Mouse (Mus musculus) lung, postnatal 0 days (tissue): Measurements from ENCODE around the gene E2f4. TPM values are rescaled to one million over a fixed set of nuclear protein-coding genes. Genes with fewer than 3 reads are reported as not detected.
A peak's percentile ranks its signal among the peaks of the same experiment; 100 is the strongest.

Experiments
- ATAC-seq: fragments of 200-750 bp; cut with Nextera tagmentation; 2 replicates; pipeline ENCODE4 v1.8.0; 2017; ENCODE audit warnings: moderate library complexity
- DNase-seq: peaks from one replicate; pipeline ENCODE4 v3.0.0-alpha.2; 2016; ENCODE audit warnings: low spot score
- H3K27ac ChIP-seq: fragments of 300-500 bp; sonication (generic); 2 replicates; pipeline ENCODE4 v1.5.1; 2014; ENCODE audit warnings: antibody characterized with exemption, mild to moderate bottlenecking, low read length, mixed read lengths
- H3K27me3 ChIP-seq: fragments of 300-500 bp; sonication (generic); replicated peaks from 2 replicates; pipeline ENCODE4 v1.6.1; 2014; ENCODE audit warnings: low read length, mixed read lengths; ENCODE audit not compliant: insufficient read depth
- H3K36me3 ChIP-seq: fragments of 300-500 bp; sonication (generic); 2 replicates; pipeline ENCODE4 v1.6.1; 2014; ENCODE audit warnings: low read length, mixed read lengths; ENCODE audit not compliant: insufficient read depth
- H3K4me1 ChIP-seq: fragments of 300-500 bp; sonication (generic); 2 replicates; pipeline ENCODE4 v1.6.1; 2014; ENCODE audit warnings: antibody characterized with exemption, low read depth, low read length, mixed read lengths; ENCODE audit not compliant: insufficient read depth
- H3K4me2 ChIP-seq: fragments of 300-500 bp; sonication (generic); replicated peaks from 2 replicates; pipeline ENCODE4 v1.6.1; 2014; ENCODE audit warnings: low read depth, mild to moderate bottlenecking, low read length, moderate library complexity, mixed read lengths
- H3K4me3 ChIP-seq: fragments of 300-500 bp; sonication (generic); 2 replicates; pipeline ENCODE4 v1.5.1; 2014; ENCODE audit warnings: low read depth, low read length
- H3K9ac ChIP-seq: fragments of 300-500 bp; sonication (generic); replicated peaks from 2 replicates; pipeline ENCODE4 v1.6.1; 2014; ENCODE audit warnings: low read depth, mild to moderate bottlenecking
- H3K9me3 ChIP-seq: fragments of 300-500 bp; sonication (generic); 2 replicates; pipeline ENCODE4 v1.6.1; 2016; ENCODE audit warnings: low read length, mixed read lengths
- CTCF ChIP-seq: IDR thresholded peaks from 2 replicates; pipeline ENCODE4 v1.5.1; 2016; ENCODE audit warnings: antibody characterized with exemption, mild to moderate bottlenecking
- EP300 ChIP-seq: IDR thresholded peaks from 2 replicates; pipeline ENCODE4 v1.6.1; 2016; ENCODE audit warnings: antibody characterized with exemption, mild to moderate bottlenecking, control low read depth
- WGBS: fragments of 180-500 bp; shearing (Covaris S2); extraction: QIAGEN DNeasy Blood & Tissue Kit; methylation state at CpG from one replicate; pipeline ENCODE4 v1.1.7; 2014; 5-methylcytosine and 5-hydroxymethylcytosine counted together
- polyA plus RNA-seq: library from polyadenylated mRNA; unstranded; fragments of >200 nt; fragmentation: Nextera tagmentation; extraction: Ambion mirVana; gene quantifications from 2 replicates; pipeline ENCODE4 v1.2.1, GENCODE M21; 2015

Gene E2f4
- polyA plus RNA-seq, 1 experiment from 2014 or later, result 32.7 TPM

DNA sequence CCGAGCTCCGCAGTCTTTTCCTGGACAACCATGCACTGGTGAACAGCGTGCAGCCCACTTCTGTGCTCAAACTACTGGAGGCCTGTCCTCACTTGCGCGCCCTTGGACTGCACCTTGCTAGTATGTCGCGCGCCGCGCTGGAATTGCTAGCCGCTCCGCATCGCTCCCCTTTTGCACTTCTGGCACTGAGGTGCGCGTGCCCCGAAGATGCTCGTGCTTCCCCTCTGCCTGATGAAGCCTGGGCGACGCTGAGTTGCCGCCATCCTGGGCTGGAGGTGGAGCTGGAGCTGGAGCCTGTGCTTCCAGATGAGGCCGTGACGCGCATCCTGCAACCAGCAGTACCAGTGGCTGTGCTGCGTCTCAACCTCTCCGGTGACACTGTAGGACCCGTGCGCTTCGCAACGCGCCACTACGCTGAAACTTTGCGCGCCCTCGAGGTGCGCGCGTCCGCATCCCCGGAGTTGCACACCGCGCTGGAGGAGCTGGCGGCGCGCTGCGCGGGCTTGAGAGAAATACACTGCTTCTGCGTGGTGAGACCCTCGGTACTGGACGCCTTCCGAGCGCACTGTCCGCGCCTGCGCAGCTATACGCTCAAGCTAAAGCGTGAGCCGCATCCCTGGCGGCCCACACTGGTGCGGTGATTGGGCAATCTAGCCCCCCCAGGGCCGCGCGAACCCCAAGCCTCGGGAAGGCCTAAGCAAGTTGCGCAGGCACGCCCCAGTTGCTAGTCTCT lies 29.0 kb upstream of the E2f4 start:
- 4% methylated on average over 65 of the region's 65 CpGs for WGBS
- TF ChIP-seq EP300 (no peak), CTCF (no peak)
- Histone ChIP-seq H3K4me3 (peak overlapping the region; percentile 43), H3K9ac (no peak overlapping the region; the same call in 1 of the 2 replicates), H3K27me3 (peaks cover 46% of the 10 kb centered on the region), H3K36me3 (no peaks in the 10 kb centered on the region), H3K9me3 (no peaks in the 10 kb centered on the region), H3K4me2 (peak overlapping the region; percentile 86), H3K27ac (0 out of 2 replicates have a peak overlapping the region, but pooled peaks have one; percentile 47), H3K4me1 (peaks cover 29% of the 10 kb centered on the region)
- ATAC-seq (peak; percentile 13), DNase-seq (peak; percentile 47)

DNA sequence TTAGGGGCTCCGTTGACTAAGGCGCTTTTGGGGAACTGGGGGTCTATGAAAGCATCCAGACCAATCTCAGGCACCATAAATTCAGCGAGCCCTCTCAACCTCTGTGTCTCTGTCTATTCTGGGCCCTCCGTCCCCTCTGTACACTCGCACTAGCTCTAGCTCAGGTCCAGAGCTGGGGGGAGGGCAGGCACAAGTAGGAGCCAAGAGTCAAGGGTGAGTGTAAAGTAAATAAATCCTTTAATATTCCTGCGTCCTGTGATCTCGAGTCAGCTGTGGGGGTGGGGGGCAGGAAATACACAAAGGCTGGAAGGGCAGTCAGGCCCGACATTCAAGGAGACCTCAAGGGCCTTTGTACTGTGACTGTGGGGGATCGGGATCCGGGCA lies 28.4 kb upstream of the E2f4 start:
- ATAC-seq, result peak; percentile 69

DNA sequence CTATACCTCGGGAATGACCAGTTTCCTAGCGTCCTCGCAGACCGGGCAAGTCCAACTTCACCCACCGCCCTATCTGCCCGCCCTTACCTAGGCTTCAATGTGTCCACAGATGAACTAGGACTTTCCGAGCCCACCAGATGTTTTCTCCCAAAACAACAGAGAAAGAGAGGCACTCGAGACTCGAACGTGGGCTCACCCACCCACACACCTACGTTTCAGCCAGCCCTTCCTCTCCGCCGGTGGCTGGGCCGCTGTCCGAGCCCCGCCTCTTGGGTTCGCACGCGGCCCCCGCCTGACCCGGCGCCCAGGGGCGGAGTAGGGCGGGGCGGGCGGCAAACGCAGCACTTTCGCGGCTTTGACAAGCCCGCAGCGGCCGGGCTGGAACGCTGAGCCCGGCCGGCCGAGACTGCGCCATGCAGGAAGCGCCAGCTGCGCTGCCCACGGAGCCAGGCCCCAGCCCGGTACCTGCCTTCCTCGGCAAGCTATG lies 28.0 kb upstream of the E2f4 start, which contains the start of gene Hsf4:
Gene Hsf4, plus strand, starts transcription at position 341 of the 487 bp plus-strand sequence.
- peaks cover 25% of the 10 kb centered on the region for H3K4me1 ChIP-seq
- H3K36me3 ChIP-seq, result no peaks in the 10 kb centered on the region
- peak within 1 kb of the TSS; percentile 86 for H3K4me2 ChIP-seq
- peak within 1 kb of the TSS; percentile 79 for H3K27ac ChIP-seq
- peak; percentile 72 for DNase-seq
- H3K4me3 ChIP-seq, result peak within 1 kb of the TSS; percentile 43
- ATAC-seq, result peak; percentile 76
- WGBS, result under 1% methylated on average over 41 of the region's 42 CpGs
- no peaks in the 10 kb centered on the region for H3K9me3 ChIP-seq
- peaks cover 47% of the 10 kb centered on the region for H3K27me3 ChIP-seq
- H3K9ac ChIP-seq, result peak within 1 kb of the TSS; percentile 19
- TF ChIP-seq EP300 (no peak), CTCF (no peak)

More for the DNA sequence above, 28.4 kb upstream of the E2f4 start:
- H3K36me3 ChIP-seq, result no peaks in the 10 kb centered on the region
- TF ChIP-seq CTCF (no peak), EP300 (0 out of 2 replicates have a peak, but pooled peaks have one; percentile 30)
- no peaks in the 10 kb centered on the region for H3K9me3 ChIP-seq
- peak overlapping the region; percentile 19; the same call in 1 of the 2 replicates for H3K9ac ChIP-seq
- WGBS, result 7% methylated on average over 10 of the region's 10 CpGs
- H3K27me3 ChIP-seq, result peaks cover 46% of the 10 kb centered on the region
- peak overlapping the region; percentile 86 for H3K4me2 ChIP-seq
- peak overlapping the region; percentile 79 for H3K27ac ChIP-seq
- peak; percentile 77 for DNase-seq
- peaks cover 26% of the 10 kb centered on the region for H3K4me1 ChIP-seq
- peak overlapping the region; percentile 43 for H3K4me3 ChIP-seq

DNA sequence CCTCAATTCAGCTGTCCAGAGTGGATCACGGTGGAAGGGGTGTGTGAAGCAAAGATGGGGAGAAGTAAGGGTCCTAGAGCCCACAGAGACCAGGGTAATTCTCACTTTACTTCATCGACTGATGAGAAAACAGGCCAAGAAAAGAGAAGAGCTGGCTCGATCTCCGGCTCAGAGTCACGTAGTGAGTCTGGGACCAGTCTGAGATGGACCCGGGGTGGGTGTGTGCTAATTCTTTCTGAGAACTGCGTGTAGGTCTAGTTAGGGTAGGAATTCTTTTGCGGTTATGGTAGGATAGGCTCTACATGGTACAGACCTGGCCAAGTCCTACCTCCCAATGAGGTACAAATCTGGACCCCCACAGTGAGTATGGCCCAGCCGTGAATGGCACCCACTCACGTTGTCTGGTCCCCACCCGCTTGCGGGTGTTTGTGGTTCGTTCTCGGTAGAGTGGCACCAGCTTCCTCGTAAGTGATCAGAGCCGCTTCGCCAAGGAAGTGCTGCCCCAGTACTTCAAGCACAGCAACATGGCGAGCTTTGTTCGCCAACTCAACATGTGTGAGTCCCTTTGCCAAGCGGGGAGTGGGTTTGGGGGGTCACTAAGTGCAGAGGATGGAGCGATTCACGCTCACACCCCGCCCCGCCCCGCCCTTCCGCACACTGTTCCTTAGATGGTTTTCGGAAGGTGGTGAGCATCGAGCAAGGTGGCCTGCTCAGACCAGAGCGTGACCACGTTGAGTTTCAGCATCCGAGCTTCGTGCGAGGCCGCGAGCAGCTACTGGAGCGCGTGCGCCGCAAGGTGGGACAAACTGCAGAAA lies 27.2 kb upstream of the E2f4 start:
- Histone ChIP-seq H3K4me3 (peak overlapping the region; percentile 43), H3K4me2 (peak overlapping the region; percentile 86), H3K9me3 (no peaks in the 10 kb centered on the region), H3K27ac (peak overlapping the region; percentile 79; the same call in 1 of the 2 replicates), H3K9ac (peak overlapping the region; percentile 19; the same call in 1 of the 2 replicates), H3K4me1 (peaks cover 17% of the 10 kb centered on the region), H3K36me3 (no peaks in the 10 kb centered on the region), H3K27me3 (peaks cover 53% of the 10 kb centered on the region)
- ATAC-seq (no peak), DNase-seq (no peak)
- 10% methylated on average over 39 of the region's 39 CpGs for WGBS
- TF ChIP-seq CTCF (no peak), EP300 (no peak)

DNA sequence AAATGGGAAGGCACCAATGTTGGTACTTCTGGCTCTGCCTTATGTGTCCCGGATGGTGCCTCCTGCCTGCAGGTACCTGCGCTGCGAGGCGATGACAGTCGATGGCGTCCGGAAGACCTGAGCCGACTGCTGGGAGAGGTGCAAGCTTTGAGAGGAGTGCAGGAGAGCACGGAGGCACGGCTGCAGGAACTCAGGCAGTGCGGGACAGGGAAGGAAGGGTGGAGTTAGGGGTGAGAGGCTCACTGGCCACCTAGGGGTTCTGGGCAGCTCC lies 26.6 kb upstream of the E2f4 start:
- no peak overlapping the region for H3K4me2 ChIP-seq
- H3K4me3 ChIP-seq, result no peak overlapping the region

DNA sequence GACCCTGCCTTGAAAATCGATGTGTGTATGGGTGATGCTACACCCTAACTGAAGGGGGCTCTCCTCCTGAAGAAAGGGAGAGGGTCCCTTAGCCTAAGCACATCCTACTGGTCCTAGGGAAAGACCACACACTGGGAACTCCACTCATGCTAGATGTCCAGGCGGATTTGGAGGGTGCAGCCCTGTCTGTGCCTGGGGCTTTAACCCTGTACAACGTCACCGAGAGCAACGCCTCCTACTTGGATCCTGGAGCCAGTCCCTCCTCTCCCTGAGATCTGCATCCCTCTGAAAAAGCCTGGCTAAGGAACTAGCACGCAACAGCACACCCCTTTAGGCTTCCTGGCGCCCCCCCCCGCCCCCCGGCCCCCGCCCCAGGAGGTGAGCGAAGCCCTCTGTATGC lies 22.1 kb upstream of the E2f4 start:
- DNase-seq (no peak), ATAC-seq (no peak)
- no peaks in the 10 kb centered on the region for H3K9me3 ChIP-seq
- H3K9ac ChIP-seq, result no peak overlapping the region
- H3K27ac ChIP-seq, result no peak overlapping the region
- H3K27me3 ChIP-seq, result peaks cover 42% of the 10 kb centered on the region
- TF ChIP-seq CTCF (no peak), EP300 (no peak)
- no peak overlapping the region for H3K4me3 ChIP-seq
- no peaks in the 10 kb centered on the region; the same call in none of the 2 replicates for H3K4me1 ChIP-seq
- H3K36me3 ChIP-seq, result no peaks in the 10 kb centered on the region
- H3K4me2 ChIP-seq, result peak overlapping the region; percentile 67; the same call in 1 of the 2 replicates
- WGBS, result 13% methylated on average over 11 of the region's 11 CpGs

More for the DNA sequence above, 26.6 kb upstream of the E2f4 start:
- H3K27ac ChIP-seq, result no peak overlapping the region
- ATAC-seq (no peak), DNase-seq (no peak)
- H3K36me3 ChIP-seq, result no peaks in the 10 kb centered on the region
- peaks cover 17% of the 10 kb centered on the region for H3K4me1 ChIP-seq
- H3K9me3 ChIP-seq, result no peaks in the 10 kb centered on the region
- H3K9ac ChIP-seq, result no peak overlapping the region
- no peak for TF ChIP-seq EP300
- peak; percentile 11; the same call in 1 of the 2 replicates for TF ChIP-seq CTCF
- 20% methylated on average over 9 of the region's 11 CpGs for WGBS
- peaks cover 53% of the 10 kb centered on the region for H3K27me3 ChIP-seq
